Mouse (Mus musculus): Measurements from ENCODE around the gene Qrfp. TPM values are rescaled to one million over a fixed set of nuclear protein-coding genes. Genes with fewer than 3 reads are reported as not detected.
A peak's percentile ranks its signal among the peaks of the same experiment; 100 is the strongest.

Gene Qrfp
- polyA plus RNA-seq, 1 experiment from 2014 or later: 0.16 TPM

- Histone ChIP-seq H3K9me3 (no peaks in the 10 kb centered on the region), H3K4me1 (no peaks in the 10 kb centered on the region), H3K27me3 (replicated peaks) (no peaks in the 10 kb centered on the region), H3K36me3 (peaks cover 80% of the 10 kb centered on the region), H3K4me2 (replicated peaks) (no peak overlapping the region), H3K27ac (no peak overlapping the region), H3K4me3 (no peak overlapping the region), H3K9ac (no peak overlapping the region)
- WGBS: 98% methylated on average over 2 of the region's 2 CpGs
- no peak for ATAC-seq (ENCODE audit: low FRiP score, low read depth)
Measured at GRCm38 (mm10) chr2:31789215-31789614, 21.2 kb downstream of the Qrfp start.

DNA sequence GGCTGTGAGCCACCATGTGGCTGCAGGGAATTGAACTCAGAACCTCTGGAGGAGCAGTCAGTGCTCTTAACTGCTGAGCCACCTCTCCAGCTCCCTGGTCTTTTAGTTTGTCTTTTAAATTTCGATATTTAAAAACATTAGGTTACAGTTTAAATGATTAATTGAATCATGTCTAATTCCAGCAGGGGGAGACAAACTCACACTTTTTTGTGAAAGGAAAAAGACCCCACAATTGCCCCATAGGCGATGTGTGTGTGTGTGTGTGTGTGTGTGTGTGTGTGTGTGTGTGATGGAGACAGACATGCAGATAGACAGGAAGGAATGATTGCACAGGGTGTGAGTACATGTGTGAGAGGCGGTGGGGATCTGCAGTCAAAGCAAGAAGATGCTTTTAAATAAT lies 22.2 kb downstream of the Qrfp start:
- no peak overlapping the region for H3K27ac ChIP-seq
- 86% methylated on average over 3 of the region's 3 CpGs for WGBS
- H3K4me3 ChIP-seq: no peak overlapping the region
- H3K27me3 ChIP-seq (replicated peaks): no peaks in the 10 kb centered on the region
- H3K4me1 ChIP-seq: no peaks in the 10 kb centered on the region
- no peak for ATAC-seq (ENCODE audit: low FRiP score, low read depth)
- H3K36me3 ChIP-seq: peaks cover 77% of the 10 kb centered on the region
- no peak overlapping the region for H3K4me2 ChIP-seq (replicated peaks)
- no peaks in the 10 kb centered on the region for H3K9me3 ChIP-seq
- H3K9ac ChIP-seq: no peak overlapping the region

DNA sequence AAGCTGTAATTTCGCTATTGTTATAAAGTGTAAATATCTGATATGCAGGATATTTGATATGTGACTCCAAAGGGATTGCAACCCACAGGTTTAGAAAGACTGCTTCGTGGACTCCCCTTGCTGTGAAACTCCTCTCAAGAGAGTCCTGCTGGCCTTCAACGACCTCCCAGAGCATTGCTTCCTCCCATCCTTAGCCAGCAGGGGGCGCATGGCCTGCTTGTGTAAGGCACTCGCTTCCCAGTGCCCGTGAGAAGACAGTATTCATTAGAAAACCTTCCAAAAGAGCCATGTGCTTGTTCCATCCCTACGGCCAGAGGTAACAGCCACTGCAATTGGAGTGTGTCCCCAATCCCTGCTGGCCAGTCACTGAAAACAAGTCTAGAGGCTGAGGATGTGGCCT lies 23.4 kb downstream of the Qrfp start:
- Histone ChIP-seq H3K9ac (no peak overlapping the region), H3K36me3 (peaks cover 72% of the 10 kb centered on the region), H3K4me3 (no peak overlapping the region), H3K9me3 (no peaks in the 10 kb centered on the region), H3K4me2 (replicated peaks) (no peak overlapping the region), H3K27me3 (replicated peaks) (no peaks in the 10 kb centered on the region), H3K27ac (no peak overlapping the region), H3K4me1 (no peaks in the 10 kb centered on the region)
- 22% methylated on average over 7 of the region's 7 CpGs for WGBS
- no peak for ATAC-seq (ENCODE audit: low FRiP score, low read depth)

- no peak overlapping the region for H3K4me2 ChIP-seq (replicated peaks)
- no peak overlapping the region for H3K9ac ChIP-seq
- H3K27ac ChIP-seq: no peak overlapping the region
- no peak overlapping the region for H3K4me3 ChIP-seq
- H3K9me3 ChIP-seq: no peaks in the 10 kb centered on the region
- H3K27me3 ChIP-seq (replicated peaks): no peaks in the 10 kb centered on the region
- WGBS: 52% methylated on average over 9 of the region's 9 CpGs
- peaks cover 69% of the 10 kb centered on the region for H3K36me3 ChIP-seq
- peaks cover 3% of the 10 kb centered on the region; the same call in 1 of the 2 replicates for H3K4me1 ChIP-seq
- no peak for ATAC-seq (ENCODE audit: low FRiP score, low read depth)
Measured at GRCm38 (mm10) chr2:31785074-31785473, 25.3 kb downstream of the Qrfp start.

DNA sequence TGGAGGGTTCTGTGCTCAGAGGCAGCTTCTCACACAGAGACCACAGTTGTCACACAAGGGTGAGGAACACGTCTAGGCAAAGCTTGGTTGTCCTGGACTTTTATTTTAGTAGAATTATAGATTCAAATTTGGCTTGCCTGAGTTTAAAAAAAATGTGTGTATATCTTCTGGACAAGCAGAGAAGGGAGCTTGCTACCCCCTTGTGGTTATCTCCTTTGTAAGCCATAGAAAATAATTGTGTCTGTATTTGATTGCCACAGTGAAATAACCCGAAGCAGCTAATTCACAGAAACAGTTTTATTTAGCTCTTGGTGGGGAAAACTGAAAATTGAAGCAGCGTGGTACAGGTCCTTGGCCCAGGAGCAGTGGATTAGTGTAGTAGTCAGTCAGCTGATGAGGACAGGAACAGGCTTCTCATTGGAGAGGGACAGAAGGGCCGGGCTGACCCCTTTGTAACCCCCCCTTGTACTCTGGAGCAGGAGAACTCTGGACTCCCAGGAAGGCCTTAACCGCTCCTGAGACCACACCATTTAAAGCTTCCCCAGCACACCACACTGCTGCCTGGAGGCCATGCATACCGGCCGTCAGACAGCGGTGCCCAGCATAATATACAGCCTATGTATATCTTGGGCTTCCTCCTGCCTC lies 27.3 kb downstream of the Qrfp start:
- Histone ChIP-seq H3K4me1 (peaks cover 3% of the 10 kb centered on the region; the same call in 1 of the 2 replicates), H3K9ac (no peak overlapping the region)
- 69% methylated on average over 8 of the region's 8 CpGs for WGBS

DNA sequence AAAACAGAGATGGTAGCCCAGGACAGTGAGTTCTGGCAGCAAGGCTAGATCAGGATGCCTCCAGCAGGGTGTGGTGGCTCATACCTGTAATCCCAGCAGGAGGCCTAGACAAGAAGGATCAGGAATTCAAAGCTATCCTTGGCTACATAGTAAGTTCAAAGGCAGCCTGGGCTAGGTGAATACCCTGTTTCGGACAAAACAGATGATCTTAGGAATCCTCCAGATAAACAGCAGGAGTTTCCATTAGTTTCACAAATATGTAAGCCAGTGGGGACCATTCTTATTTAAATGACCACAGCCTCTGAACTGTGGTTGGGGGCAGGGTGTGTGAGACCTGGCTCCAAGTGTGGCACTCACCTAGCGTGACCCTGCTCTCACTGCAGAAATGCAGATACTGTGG lies 31.1 kb downstream of the Qrfp start:
- Histone ChIP-seq H3K27ac (no peak overlapping the region), H3K9me3 (no peaks in the 10 kb centered on the region), H3K4me1 (peaks cover 3% of the 10 kb centered on the region; the same call in 1 of the 2 replicates), H3K4me2 (replicated peaks) (no peak overlapping the region), H3K27me3 (replicated peaks) (no peaks in the 10 kb centered on the region), H3K9ac (no peak overlapping the region), H3K36me3 (peaks cover 49% of the 10 kb centered on the region), H3K4me3 (no peak overlapping the region)
- 92% methylated on average over 2 of the region's 2 CpGs for WGBS
- no peak for ATAC-seq (ENCODE audit: low FRiP score, low read depth)

More for the DNA sequence above, 27.3 kb downstream of the Qrfp start:
- no peak overlapping the region for H3K4me2 ChIP-seq (replicated peaks)
- H3K9me3 ChIP-seq: no peaks in the 10 kb centered on the region
- no peak overlapping the region for H3K27ac ChIP-seq
- no peak for ATAC-seq (ENCODE audit: low FRiP score, low read depth)
- H3K36me3 ChIP-seq: peaks cover 76% of the 10 kb centered on the region
- no peaks in the 10 kb centered on the region for H3K27me3 ChIP-seq (replicated peaks)
- no peak overlapping the region for H3K4me3 ChIP-seq

GRCm38 (mm10) chr2:31776479-31776878 lies 33.9 kb downstream of the Qrfp start:
- no peak overlapping the region for H3K9ac ChIP-seq
- H3K36me3 ChIP-seq: peaks cover 33% of the 10 kb centered on the region
- H3K4me1 ChIP-seq: peaks cover 5% of the 10 kb centered on the region
- no peak for ATAC-seq (ENCODE audit: low FRiP score, low read depth)
- 97% methylated on average over 3 of the region's 3 CpGs for WGBS
- no peak overlapping the region for H3K27ac ChIP-seq
- no peaks in the 10 kb centered on the region for H3K9me3 ChIP-seq
- no peak overlapping the region for H3K4me3 ChIP-seq
- H3K27me3 ChIP-seq (replicated peaks): no peaks in the 10 kb centered on the region
- H3K4me2 ChIP-seq (replicated peaks): no peak overlapping the region

DNA sequence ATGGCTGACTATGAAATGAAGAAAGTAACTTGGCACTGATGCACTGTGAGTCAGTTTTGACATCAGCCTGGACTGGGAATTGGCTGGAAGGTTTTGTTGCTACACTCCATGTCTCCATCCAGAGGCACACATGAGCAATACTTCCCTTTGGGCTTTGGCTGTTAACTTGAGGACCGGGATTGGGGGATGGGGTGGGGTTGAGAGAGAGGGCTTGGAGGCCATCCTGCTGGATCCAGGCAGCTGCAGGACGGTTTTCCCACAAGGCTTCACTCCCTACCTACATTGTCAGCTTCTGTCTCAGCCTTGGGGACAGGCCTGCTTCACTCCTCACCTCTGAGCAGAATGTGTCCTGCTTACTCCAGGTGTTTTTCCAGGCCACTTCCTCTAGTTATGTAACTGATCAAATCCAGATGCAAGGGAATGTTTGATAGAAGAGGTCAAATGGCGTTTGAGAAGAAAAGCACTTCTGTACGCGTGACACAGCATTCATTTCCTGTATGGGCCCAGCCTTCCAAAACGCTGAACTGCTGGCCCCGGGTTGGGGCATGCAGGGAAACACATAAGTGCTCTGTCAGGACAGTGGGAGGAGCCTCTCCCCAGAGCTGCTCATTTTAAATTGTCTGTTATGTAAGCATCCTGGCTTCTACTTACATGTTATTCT lies 39.5 kb downstream of the Qrfp start:
- Histone ChIP-seq H3K27ac (no peak overlapping the region), H3K9ac (0 out of 2 replicates have a peak overlapping the region, but pooled peaks have one; percentile 29), H3K4me3 (no peak overlapping the region), H3K9me3 (no peaks in the 10 kb centered on the region), H3K27me3 (replicated peaks) (no peaks in the 10 kb centered on the region), H3K4me1 (peaks cover 50% of the 10 kb centered on the region), H3K36me3 (no peaks in the 10 kb centered on the region), H3K4me2 (replicated peaks) (peak overlapping the region; percentile 20)
- no peak for ATAC-seq (ENCODE audit: low FRiP score, low read depth)
- WGBS: 41% methylated on average over 7 of the region's 7 CpGs

DNA sequence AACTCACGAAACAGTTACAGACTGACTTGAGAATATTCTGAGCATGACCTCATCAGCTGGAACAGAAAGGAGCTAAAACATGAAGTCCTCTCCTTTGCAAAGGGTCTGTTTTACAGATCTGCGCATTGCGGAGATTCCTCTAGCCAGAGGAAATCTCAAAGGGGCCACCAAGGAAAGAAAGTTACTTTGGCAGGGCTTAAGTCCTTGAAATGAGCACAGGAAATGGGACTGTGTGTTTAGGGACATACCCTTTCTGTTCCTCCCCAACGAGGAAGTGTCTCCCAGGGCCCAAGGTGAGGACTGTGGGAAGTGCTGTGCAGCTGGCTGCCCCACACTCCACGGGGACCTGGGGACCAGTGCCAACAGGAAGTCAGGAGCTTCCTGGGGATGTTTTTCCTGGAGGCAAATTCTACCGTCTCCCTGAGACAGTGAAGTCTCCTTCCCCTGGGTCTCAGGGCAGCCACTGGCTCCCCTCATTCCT lies 40.7 kb downstream of the Qrfp start:
- 40% methylated on average over 6 of the region's 6 CpGs for WGBS
- ATAC-seq (ENCODE audit: low FRiP score, low read depth): no peak
- Histone ChIP-seq H3K4me2 (replicated peaks) (peak overlapping the region; percentile 28; the same call in 1 of the 2 replicates), H3K27me3 (replicated peaks) (no peaks in the 10 kb centered on the region), H3K9me3 (no peaks in the 10 kb centered on the region), H3K27ac (no peak overlapping the region), H3K4me3 (no peak overlapping the region), H3K36me3 (no peaks in the 10 kb centered on the region), H3K9ac (no peak overlapping the region), H3K4me1 (peaks cover 59% of the 10 kb centered on the region)

DNA sequence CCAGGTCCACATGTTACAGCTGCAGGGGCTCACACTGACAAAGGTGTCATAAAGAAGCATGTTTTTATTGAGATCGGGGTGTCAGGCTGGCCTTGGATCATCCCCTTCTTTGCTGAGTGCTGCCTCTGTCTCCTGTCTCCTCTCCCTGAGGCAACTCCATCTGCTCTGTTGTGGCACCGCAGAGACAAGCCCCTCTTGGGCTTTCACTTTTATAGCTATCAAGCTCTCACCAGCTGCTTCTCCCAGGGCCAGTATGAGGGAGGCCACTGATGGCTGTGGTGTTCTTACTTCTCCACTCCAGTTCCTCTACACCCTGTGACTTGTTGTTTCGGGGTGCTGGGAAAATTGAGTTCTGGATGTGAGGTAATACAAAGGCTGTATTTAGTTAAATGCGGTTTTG lies 41.3 kb downstream of the Qrfp start:
- no peak overlapping the region for H3K9ac ChIP-seq
- no peaks in the 10 kb centered on the region for H3K9me3 ChIP-seq
- H3K36me3 ChIP-seq: no peaks in the 10 kb centered on the region
- peaks cover 59% of the 10 kb centered on the region for H3K4me1 ChIP-seq
- H3K27me3 ChIP-seq (replicated peaks): no peaks in the 10 kb centered on the region
- WGBS: 44% methylated on average over 4 of the region's 4 CpGs
- H3K4me3 ChIP-seq: no peak overlapping the region
- no peak overlapping the region for H3K27ac ChIP-seq
- no peak for ATAC-seq (ENCODE audit: low FRiP score, low read depth)
- peak overlapping the region; percentile 28; the same call in 1 of the 2 replicates for H3K4me2 ChIP-seq (replicated peaks)

GRCm38 (mm10) chr2:31767815-31768214 lies 42.6 kb downstream of the Qrfp start:
- H3K27ac ChIP-seq: no peak overlapping the region
- H3K4me1 ChIP-seq: peaks cover 67% of the 10 kb centered on the region
- H3K27me3 ChIP-seq (replicated peaks): no peaks in the 10 kb centered on the region
- H3K9me3 ChIP-seq: no peaks in the 10 kb centered on the region
- no peak for ATAC-seq (ENCODE audit: low FRiP score, low read depth)
- WGBS: 86% methylated on average over 4 of the region's 4 CpGs
- H3K36me3 ChIP-seq: no peaks in the 10 kb centered on the region
- no peak overlapping the region for H3K4me3 ChIP-seq
- no peak overlapping the region for H3K9ac ChIP-seq
- no peak overlapping the region for H3K4me2 ChIP-seq (replicated peaks)

DNA sequence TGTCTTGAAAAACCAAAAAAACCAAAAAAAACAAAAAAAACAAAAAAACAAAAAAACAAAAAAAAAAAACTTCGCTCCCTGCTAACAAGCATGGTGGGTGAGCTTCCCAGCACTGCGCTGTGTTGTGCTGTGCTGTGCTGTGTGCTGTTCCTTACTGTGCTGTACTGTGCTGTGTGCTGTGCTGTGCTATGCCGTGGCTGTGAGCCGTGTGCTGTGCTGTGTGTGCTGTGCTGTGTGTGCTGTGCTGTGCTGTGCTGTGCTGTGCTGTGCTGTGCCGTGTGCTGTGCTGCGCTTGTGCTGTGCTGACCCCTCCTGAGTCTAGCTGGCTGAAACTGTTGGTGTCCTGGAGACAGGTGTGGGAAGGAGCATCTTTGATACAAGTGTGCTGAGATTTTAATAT lies 43.3 kb downstream of the Qrfp start:
- no peak for ATAC-seq (ENCODE audit: low FRiP score, low read depth)

More for the DNA sequence above, 43.3 kb downstream of the Qrfp start:
- Histone ChIP-seq H3K9ac (no peak overlapping the region), H3K4me3 (no peak overlapping the region), H3K27ac (no peak overlapping the region), H3K9me3 (no peaks in the 10 kb centered on the region), H3K4me1 (peaks cover 73% of the 10 kb centered on the region), H3K4me2 (replicated peaks) (no peak overlapping the region), H3K36me3 (no peaks in the 10 kb centered on the region), H3K27me3 (replicated peaks) (no peaks in the 10 kb centered on the region)
- WGBS: 92% methylated on average over 6 of the region's 6 CpGs
